Mouse (Mus musculus) embryonic stem cell, embryonic (primary cell): ENCODE measurements at regions not wholly inside any gene's neighbourhood (a gene's known extent, or its start where the extent isn't known, plus 50 kb on each side); places are given as distances from the start of the nearest gene placed in this dataset.

ENCODE experiments used
- CTCF ChIA-PET, 4 experiments: fragments of 300-600 bp in 2 of 4; fragments of 350-600 bp in 2 of 4; sonication (Branson Sonifier 250); formaldehyde crosslinking; loops; one replicate each; lab custom pipeline; 2022; ENCODE audit warnings: inconsistent platforms in 2 of 4; lab: Charles Lee
- POLR2A ChIA-PET, 4 experiments: fragments of 300-600 bp in 2 of 4; fragments of 350-600 bp in 2 of 4; sonication (Branson Sonifier 250); formaldehyde crosslinking; loops; one replicate each; lab custom pipeline; 2022; ENCODE audit warnings: antibody characterized with exemption in 4 of 4, inconsistent platforms in 1 of 4; lab: Charles Lee

DNA sequence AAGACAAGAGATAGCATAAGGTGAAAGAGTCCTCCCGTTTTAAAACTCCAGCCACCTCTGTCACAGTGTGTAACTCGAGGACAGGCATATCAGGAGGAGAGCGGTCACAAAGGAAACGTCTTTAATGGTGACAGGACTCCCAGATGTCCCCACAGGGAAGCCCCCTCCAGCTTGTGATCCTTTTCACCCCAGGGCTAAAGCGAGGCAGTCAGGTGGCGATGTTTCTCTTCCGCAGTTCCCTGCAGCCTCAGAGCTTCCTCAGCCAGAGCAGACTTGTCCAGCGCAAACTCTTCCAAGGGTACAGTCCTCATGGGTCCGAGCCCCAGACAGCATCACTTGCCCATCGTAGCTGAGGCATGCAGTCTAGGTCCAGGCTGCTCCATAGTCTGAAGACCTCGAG, 196.7 kb upstream of the Wdfy3 start:
- ChIA-PET CTCF (no interaction called here), POLR2A (no interaction called here)

DNA sequence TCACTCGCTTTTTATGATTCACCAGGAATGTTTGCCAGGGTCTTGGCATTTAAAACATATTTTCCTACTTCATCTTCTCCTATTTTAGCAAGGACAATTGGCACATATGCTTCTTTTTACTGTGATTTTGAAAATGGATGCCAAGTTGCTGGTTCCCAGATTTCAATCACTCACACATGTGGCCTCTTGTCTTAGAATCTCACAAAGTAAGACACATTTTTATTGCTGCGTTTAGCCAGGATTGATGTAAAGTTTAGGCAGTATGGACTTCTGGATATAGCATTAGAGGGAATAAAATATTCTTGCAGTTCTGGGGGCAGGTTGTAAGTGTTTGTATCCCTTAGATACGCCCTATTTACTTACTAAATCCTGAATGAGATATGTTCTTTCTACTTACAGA, 197.4 kb upstream of the Wdfy3 start:
- CTCF ChIA-PET = no interaction called here
- POLR2A ChIA-PET = no interaction called here

DNA sequence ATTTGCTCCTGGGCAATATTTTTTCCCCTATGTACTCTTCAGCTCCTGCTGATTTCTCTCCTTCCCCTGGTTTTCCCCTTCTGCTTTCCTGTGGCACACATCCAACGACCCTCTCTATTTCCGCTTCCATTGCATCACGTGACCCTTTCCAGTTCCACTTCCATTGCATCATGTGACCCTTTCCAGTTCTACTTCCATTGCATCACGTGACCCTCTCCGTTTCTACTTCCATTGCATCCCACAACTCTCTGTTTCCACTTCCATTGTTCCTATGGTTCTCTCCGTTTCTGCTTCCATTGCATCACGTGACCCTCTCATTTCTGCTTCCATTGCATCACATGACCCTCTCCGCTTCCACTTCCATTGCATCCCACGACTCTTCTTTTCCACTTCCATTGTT, 199.5 kb upstream of the Wdfy3 start:
- POLR2A ChIA-PET = no interaction called here
- CTCF ChIA-PET = no interaction called here

DNA sequence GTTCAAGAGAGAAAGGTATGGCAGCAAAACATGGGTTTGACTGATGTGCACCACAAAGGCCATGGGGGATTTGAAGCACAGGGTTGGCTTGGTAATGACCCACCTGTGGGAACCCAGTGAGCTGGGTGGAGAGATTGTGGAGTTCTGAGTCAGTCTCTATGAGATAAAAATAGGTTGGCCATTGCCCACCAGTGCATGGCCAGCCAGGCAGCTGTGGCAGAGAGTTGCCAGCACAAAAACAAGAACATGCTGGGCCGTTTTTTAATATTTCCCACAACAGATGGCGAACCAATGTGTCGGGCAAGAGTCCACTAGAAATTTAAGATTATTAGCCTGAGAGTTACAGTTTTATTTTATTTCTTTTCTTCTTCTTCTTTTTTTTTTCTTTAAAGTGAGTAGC, 205.6 kb upstream of the Arhgap24 start:
- ChIA-PET CTCF (no interaction called here), POLR2A (no interaction called here)

DNA sequence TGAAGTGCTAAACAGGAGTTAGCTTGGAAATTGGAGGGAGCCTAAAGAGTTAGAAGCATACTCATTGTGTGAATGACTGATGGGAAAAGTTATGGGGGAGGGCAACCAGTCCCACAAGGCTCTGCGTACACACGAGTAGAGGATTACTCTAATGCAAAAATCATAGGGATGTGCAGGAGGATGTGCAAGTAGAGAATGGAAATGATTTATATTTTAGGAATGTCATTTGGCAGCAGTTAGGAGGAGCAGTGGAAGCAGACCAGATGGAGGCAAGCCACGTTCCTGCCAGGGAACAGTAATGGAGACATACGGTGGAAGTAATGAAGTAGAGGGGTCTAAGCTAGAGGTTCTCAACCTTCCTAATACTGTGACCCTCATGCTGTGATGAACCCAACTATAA, 194.1 kb upstream of the Arhgap24 start:
- CTCF ChIA-PET = no interaction called here
- POLR2A ChIA-PET = no interaction called here

DNA sequence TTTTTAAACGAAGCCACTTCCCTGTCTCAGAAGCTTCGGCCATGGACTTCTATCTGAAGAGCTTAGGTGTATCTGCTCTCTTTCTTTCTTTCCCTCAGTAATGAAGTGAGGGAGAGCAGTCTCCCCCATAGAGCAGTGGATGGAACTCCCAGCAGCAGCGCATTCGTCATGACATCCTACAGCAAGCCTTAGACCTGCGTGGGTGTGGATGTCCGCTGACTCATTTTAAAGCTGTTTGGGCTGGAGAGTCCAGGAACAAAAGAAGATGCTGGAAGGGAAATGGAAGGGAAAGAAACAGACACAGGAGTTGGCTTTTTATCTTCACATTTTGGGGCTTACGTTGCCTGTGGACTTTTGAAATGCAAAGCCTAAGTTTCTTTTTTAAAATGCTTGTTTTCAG, 190.3 kb upstream of the Arhgap24 start:
- POLR2A ChIA-PET = no interaction called here
- CTCF ChIA-PET = no interaction called here

DNA sequence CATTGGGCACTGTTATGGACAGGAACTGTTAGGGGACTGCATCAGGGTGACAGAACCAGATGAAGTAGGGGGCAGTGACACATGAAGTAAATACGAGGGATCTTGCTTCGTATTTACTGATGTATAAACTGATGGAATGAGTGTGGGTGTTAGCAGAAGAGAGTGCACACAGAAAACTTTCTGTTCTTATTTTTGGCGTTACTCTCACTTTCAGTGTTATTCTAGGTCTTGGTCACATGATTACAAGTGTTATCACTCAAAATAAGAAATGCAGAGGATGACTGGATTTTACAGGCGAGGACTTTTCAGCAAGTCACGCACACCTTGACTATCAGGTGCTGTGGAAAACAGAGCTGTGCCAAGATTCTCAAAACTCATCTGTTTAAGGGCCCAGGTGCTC, 185.6 kb upstream of the Arhgap24 start:
- CTCF ChIA-PET = no interaction called here
- POLR2A ChIA-PET = no interaction called here

DNA sequence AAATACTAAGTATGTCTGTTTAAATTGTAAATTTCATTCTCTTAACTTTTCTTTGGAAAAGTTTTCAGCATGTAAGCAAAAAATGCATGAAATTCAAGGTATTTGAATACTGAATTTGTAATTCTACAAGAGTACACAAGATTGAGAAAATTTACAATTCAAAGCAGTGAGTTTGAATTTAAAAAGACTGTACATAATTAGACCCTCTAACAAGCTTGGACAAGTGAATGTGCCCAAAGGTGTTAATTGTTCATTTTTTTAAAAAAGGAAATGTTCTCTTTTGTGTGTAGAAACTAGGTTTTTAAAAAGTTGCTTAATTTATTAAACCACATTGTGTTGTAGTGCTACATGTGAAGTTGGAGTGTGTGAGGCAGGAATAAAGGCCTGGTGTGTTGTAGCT, 174.9 kb upstream of the Arhgap24 start:
- ChIA-PET CTCF (no interaction called here), POLR2A (no interaction called here)

DNA sequence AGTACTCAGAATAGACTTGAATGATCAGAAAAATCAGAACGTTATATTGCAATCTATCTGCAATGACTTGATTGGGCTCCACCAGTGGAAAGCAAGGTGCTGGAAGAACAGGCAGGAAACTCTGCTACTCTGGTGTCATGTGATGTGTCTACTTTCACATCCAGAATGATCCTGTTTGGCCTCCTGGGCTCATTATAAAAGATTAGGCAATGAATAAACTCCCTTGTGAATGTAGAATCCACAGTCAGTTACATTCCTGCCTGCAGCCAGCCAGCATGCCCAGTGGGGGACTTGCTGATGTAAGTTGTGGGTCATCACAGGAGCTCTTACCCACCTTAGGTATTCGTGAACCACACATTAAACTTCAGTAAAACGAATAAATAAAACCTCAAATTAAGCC, 174.5 kb upstream of the Arhgap24 start:
- POLR2A ChIA-PET = interaction anchor here in 1 of 4 experiments (0.6 kb wide), 1 partner anchor 173 kb away, joined by 4 read pairs; no protein-coding TSS in a partner anchor
- CTCF ChIA-PET = no interaction called here

DNA sequence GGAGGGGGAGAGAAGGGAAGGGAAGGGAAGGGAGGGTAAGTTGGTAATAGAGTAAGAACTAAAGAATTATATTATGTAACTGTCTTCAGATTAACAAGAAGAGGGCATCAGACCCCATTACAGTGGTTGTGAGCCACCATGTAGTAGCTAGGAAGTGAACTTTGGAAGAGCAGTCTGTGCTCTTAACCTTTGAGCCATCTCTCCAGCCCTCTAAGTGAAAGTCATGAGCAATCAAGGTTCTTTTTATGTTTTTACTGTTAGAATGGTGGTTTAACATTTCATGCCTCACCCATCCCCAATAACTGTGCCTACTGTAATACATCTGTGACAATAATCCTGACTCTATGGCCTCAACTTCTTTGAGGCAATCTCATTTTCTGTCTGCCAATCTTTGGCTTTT, 169.6 kb upstream of the Arhgap24 start:
- ChIA-PET CTCF (no interaction called here), POLR2A (no interaction called here)

DNA sequence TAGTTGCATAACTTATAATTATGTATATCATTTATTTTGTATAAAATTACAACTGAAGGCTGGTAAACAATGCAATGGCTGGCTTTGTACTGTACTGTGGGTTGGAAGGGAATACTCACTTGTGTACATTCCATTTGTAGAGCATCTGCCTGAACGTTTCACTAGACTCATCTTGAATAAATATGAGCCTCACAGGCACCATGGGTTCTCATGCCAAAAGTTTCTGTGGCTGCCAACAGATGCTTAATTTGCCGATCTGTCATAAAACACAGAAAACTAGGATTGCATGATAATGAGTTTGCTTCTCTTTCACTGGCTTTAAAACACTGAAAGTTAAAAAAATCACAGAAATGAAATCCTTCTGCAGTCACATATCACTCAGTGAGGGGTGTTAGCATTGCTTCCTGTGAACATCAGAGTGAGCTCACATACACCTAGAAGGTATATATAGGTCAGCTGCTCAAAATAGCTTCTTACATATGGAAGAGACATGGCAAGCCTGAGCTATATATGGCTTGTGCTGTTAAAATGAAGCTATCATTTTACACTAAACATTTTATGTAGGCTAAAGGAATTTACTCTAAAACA, 152.9 kb upstream of the Arhgap24 start:
- ChIA-PET POLR2A (no interaction called here), CTCF (interaction anchor here in 1 of 4 experiments (0.5 kb wide), 1 partner anchor 998 kb away, joined by 13 read pairs; no protein-coding TSS in a partner anchor)

DNA sequence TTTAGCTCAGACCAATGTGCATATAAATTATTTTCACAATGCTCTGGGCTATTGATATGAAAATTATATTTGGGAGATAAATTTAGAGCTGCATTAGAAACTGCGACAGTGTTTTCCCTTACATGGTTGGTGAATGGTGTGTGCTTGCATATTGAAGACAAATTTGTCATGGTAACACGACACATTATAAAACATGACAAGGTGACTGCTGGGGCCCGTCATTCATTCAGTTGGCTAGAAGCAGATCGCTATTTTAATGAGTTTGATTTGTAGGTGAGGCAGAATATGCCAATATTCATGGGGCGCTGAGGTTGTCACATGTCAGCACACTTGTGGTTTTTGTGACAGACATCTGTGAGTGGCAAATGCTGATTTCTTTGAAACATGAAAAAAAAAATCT, 147.3 kb upstream of the Arhgap24 start:
- POLR2A ChIA-PET = no interaction called here

DNA sequence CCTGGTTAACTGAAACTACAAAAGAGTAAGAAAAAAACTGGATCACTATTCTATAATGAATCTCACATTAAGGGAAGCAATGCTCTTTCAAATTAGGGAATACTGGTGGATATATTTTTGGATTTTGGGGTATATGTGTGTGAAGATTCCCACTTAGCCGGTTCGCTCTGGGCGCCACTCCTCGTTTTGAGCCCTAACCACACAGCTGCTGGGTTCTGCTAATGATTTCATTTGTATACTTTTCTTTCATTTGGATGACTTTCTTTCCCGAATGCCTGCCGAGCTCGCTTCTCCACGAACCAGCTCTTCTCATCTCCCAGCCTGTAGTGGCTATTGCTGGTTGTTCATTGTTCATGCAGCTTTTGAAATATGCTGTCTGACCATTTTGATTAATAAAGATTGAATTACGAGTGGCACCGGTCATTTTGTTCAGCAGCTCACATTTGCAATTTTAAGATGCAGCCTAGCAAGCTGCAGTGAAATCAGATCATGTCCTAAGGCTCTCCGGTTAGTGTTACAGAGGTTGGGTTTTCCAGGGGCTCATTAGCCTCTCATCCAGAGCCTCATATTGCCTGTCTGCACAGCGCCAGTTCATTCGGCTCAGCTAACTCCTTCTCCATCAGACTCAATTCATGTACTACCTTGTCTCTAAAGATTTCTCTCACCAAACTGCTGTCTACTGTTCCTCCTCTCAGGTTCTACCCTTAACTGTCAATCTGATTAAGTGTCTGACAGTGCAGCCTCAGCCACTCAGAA, 146.6 kb upstream of the Arhgap24 start:
- POLR2A ChIA-PET = no interaction called here
- CTCF ChIA-PET = no interaction called here

More for the DNA sequence above, 147.3 kb upstream of the Arhgap24 start:
- CTCF ChIA-PET = no interaction called here

DNA sequence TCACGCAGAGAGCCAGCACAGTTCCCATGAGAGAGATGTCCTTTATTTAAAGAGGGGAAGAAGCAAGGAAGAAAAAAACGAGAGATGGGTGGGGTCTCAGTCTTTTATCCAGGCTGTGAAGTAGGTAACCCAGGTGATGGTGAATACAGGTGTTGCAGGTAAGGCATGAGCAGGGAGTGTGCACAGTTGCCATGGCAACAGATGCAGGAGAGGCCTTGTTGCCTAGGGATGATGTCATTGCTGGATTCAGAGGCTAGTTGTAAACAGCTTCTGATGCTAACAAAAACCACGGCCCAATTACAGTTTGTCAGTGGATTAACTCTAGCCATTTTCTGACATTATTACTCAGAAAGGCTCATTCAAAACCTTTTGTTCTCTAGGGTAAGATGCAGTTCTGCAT, 114.7 kb upstream of the Arhgap24 start:
- ChIA-PET POLR2A (interaction anchor here in 1 of 4 experiments (0.6 kb wide), 1 partner anchor 1287 kb away, joined by 3 read pairs; no protein-coding TSS in a partner anchor), CTCF (interaction anchor here in 1 of 4 experiments (0.6 kb wide), 1 partner anchor 14 kb away, joined by 3 read pairs; no protein-coding TSS in a partner anchor)

DNA sequence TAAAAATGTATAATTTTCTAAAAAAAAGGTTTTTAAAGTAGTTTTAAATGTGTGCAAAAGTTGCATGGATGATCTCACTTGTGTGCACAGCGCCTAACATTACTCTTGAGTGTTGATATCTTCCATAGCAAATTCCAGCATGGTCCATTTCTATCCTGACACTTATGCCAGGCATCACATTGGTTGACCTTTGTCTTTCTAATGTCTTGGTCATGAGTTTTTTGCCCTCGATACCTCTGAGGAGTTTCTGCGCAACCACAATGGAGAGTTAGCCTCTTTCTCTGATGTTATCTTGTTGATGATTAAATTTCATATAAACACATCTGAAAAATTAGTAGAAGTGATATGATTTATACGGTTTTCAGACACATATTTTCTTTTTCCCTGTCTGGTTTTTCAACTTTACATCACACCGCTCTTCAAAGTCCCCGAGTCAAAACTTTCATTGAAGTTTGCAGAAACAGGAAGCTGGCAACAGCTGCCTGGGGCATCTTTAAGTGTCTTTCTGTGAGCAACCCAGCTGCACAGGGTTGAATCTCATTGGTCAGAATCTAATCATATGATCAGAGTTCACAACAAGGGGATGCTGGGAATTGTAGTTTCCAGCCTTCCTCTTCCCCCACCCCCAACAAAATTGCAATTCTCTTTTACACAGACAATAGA, 107.8 kb upstream of the Arhgap24 start:
- ChIA-PET CTCF (interaction anchor here in 1 of 4 experiments (1.0 kb wide), 1 partner anchor 45 kb away, joined by 3 read pairs; no protein-coding TSS in a partner anchor), POLR2A (no interaction called here)

DNA sequence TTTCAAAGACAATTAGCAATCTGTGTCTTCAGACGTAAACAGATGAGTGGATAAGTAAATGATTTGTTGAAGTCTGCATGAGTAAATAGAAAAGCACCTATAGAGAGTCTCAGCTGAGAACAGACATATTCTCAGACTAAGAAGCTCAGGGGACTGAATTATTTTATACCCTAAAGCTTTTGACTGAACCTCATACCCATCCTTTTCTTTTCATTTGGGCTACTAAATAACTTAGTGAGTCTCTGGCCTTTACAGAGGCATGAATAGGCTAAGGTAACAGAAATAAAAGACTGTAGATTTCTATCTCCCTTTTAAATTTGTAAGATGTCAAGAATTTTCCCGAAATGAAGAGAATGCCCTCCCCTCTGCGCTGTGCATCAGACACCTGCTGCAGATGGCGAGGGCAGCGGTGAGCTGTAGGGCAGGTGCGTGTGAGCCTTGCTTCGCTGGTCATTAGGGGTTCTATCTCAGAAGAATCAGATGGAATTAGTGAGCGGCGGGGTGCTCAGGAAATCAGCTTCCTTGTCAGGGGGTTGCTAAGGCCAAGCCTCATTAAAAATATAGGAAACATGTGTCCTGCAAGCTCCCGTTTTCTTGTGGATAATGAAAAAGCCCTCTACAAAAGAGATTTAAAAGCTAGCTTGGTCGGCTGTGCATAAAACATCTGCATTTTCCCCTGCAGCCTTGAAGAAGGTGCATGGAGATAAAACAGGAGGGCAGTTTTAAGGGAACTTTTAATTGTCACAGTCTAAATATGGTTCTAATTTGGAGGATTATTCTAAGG, 107.0 kb upstream of the Arhgap24 start:
- CTCF ChIA-PET = interaction anchor here in 1 of 4 experiments (1.0 kb wide), 1 partner anchor 45 kb away, joined by 3 read pairs; no protein-coding TSS in a partner anchor

DNA sequence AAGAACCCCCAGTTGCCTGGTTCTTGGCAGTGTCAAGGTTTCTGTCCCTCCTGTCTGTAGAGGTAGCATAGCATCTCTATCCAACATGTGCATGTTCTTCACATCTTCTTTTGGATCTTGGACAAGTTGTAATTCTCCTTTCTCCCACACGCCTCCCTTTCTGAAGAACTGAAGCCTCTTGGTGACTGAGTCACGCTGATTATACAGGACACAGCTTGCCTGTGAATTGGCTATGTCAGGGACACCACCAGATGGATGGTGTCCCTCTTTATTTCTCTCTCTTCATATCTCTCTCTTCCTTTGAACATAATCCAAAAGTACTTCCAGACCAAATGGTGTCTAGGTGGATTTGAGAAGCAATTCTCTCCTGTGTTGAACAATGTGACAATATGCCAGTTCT, 105.9 kb upstream of the Arhgap24 start:
- POLR2A ChIA-PET = interaction anchor here in 1 of 4 experiments (0.6 kb wide), 1 partner anchor 393 kb away, joined by 4 read pairs; no protein-coding TSS in a partner anchor
- CTCF ChIA-PET = no interaction called here

More for the DNA sequence above, 107.0 kb upstream of the Arhgap24 start:
- POLR2A ChIA-PET = no interaction called here

DNA sequence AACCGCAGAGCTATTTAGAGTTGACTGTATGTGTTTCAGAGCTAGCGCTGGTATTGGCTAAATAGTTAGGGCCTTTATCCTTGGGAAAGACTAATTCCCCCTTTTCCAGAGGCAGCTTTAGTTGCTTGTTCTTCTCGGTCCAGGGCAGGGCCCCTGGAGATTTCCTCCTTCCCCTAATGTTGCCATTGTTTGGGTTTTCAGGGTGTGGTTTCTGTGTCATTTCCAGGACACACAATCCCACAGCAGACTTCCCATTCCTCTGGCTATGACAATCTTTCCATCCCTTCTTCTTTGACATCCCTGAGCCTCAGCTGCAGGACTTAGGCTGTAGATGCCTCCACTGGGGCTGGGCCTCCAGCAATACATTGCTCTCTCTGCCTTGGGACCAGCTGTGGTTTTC, 87.2 kb upstream of the Arhgap24 start:
- POLR2A ChIA-PET = interaction anchor here in 1 of 4 experiments (1.0 kb wide), 1 partner anchor 13 kb away, joined by 3 read pairs; no protein-coding TSS in a partner anchor

DNA sequence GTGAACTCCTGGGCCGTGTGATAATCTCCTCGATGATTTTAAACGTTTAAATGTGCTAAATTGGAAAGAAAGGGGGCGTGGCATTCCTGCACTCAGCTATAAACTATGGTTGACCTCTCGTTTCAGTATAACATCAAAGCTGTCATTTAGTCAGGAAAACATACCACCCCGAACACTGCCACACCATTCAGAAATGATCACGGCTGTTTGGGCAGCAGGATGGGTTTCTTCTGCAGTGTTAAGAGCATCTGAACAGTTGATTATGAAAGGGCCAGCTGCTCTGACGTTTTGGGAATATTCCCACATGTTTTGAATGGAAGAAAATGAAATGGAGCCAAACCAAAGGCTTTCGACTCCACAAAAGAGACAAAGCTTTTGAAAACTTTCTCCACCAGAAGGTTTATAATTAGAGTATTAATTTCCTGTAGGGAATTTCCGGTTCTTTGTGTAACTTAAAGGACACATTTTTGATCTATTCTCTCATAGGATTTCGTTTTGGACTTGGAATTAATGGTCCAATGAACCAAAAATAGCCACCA, 85.5 kb upstream of the Arhgap24 start:
- ChIA-PET CTCF (no interaction called here), POLR2A (interaction anchor here in 1 of 4 experiments (1.1 kb wide), 1 partner anchor 13 kb away, joined by 3 read pairs; no protein-coding TSS in a partner anchor)

More for the DNA sequence above, 87.2 kb upstream of the Arhgap24 start:
- CTCF ChIA-PET = no interaction called here
